Mouse (Mus musculus): ENCODE data around the gene Dstn. TPM values are rescaled to one million over a fixed set of nuclear protein-coding genes. Genes with fewer than 3 reads are reported as not detected.

The Dstn gene
- 327 and 368 TPM in 2 replicates for polyA plus RNA-seq (2016; fragmentation: Nextera tagmentation; extraction: Ambion mirVana)

DNA sequence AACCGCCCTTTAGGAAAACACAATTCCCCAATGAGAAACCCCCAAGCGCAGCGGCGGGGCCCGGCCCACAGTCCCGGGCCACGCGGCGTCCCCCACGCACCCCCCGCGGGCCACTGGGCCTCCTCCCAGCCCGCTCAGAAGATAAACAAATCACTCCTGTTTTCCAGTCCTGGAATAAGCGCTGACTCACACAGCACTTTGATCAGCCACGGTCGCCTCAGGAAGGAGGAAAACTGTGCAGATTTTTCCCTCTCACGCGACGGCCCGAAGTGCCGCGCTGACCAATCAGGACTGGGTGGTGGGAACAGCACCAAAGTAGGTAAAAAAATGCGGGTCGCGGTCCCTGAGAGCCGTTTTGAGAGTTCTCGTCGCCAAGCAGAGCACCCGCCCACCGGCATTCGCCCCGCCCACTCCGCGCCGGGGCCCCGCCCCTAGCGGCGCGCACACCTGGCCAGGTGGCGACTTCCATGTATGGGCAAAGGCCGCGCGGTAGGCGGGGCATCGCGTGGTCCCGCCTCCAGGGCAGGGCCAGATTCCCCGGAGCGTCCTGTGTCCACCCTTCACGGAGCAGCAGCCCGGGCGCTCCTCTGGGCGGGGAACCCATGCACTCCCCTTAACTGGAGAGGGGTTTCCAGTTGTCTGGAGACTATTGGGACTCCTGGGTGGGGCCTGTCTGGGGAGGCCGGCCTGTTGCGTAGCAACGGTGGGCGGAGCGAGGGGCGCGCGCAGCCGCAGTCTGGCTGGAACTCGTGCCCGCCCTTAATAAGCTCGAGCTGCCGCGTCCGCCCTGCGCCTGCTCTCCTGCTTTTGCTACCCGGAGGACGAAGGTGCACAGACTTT is at the start of gene Dstn:
TSS of gene Dstn (plus strand) at position 561 of the 840 bp plus-strand sequence.
- peak; percentile 98 for DNase-seq (ENCODE audit: low spot score)
- H3K27me3 ChIP-seq (ENCODE audit: insufficient read depth, poor library complexity, severe bottlenecking): no peaks in the 10 kb centered on the region
- WGBS: under 1% methylated on average over 71 of the region's 71 CpGs
- H3K36me3 ChIP-seq: no peaks in the 10 kb centered on the region
- no peaks in the 10 kb centered on the region for H3K9me3 ChIP-seq
- H3K27ac ChIP-seq: peak within 1 kb of the TSS; percentile 97
- H3K4me3 ChIP-seq: peak within 1 kb of the TSS; percentile 77
- H3K4me1 ChIP-seq (replicated peaks): peaks cover 35% of the 10 kb centered on the region

DNA sequence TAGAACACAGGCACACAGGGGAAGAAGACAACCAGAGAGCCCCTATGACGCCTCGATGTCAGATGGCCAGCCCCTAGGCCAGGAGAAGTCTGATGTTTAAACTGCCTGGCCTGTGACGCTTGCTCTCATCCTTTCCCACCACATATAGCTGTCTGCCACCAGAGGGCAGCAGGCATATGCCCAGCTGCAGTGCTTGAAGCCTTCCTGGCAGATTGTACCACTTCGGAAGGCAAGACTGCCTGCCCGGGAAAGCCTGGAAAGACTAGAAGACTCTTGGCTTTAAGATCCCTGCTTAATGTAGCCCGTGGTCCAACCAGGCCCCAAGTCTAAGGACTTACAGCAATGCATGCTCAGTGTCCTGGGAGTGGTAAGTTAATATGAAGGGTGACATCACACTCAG is 47.8 kb upstream of the Dstn start:
- WGBS: 9% methylated on average over 6 of the region's 6 CpGs
- peaks cover 24% of the 10 kb centered on the region for H3K27me3 ChIP-seq (ENCODE audit: insufficient read depth, poor library complexity, severe bottlenecking)
- H3K9me3 ChIP-seq: no peaks in the 10 kb centered on the region
- peaks cover 10% of the 10 kb centered on the region for H3K4me1 ChIP-seq (replicated peaks)
- peak; percentile 78 for DNase-seq (ENCODE audit: low spot score)
- no peaks in the 10 kb centered on the region for H3K36me3 ChIP-seq
- H3K27ac ChIP-seq: no peak overlapping the region
- no peak overlapping the region for H3K4me3 ChIP-seq

DNA sequence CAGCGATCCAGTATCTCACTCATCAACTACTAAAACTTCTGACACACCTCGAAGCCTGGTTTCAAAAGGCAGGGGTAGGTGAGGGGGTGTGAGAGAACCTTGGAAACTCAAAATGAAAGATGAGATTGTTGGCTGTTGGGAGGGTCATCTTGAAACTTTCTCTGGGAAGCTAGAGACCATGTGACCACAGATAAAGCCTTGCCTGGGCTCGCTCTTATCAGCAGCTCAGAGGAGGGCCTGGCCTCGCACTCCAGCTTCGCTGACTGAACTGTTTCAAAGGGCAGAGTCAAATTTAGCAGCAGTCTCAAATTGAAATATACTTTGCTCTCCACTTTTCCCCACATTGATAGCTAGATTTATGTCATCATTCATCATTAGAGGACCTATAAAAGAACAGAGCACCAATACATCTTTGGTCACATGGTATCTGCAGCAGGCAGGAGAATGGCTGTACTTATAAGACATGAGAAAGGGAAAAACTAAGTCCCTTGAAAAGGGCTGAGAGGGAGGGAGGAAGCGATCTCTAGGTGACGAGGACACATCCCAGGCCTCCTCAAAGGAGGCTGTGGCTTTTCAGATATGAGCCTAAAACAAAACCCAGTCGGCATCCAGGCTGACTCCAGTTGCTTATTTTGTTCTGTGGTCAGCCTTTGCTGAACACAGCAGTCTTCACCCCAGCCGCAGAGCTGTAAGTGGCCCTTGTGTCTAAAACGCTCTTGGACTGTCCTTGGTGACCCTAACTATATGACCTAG is 44.0 kb upstream of the Dstn start:
- H3K4me3 ChIP-seq: no peak overlapping the region
- no peaks in the 10 kb centered on the region for H3K4me1 ChIP-seq (replicated peaks)
- H3K36me3 ChIP-seq: no peaks in the 10 kb centered on the region
- DNase-seq (ENCODE audit: low spot score): no peak
- H3K9me3 ChIP-seq: no peaks in the 10 kb centered on the region
- WGBS: 73% methylated on average over 10 of the region's 10 CpGs
- no peaks in the 10 kb centered on the region for H3K27me3 ChIP-seq (ENCODE audit: insufficient read depth, poor library complexity, severe bottlenecking)
- no peak overlapping the region for H3K27ac ChIP-seq

DNA sequence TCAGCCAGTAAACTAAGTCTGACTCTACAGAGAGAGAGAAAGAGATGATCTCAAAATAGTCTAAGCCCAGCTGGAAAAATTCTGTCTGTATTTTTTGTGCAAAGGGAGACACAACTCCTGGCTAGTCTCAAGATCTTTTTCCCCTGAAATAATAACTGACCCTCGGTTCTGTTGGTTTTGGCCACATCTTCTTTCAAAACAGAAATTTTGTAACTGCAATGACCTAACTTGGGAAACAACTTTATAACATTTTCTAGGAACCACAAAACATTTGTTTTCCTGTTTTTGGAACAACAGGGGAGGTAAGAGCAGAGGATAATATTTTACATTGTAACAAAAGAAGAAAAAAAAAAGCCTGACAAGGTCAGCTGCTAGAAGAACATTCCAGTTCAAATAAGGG is 39.1 kb upstream of the Dstn start:
- Histone ChIP-seq H3K27ac (no peak overlapping the region), H3K9me3 (0 out of 2 replicates have a peak, but pooled peaks cover 3% of the 10 kb centered on the region), H3K4me1 (replicated peaks) (no peaks in the 10 kb centered on the region), H3K27me3 (ENCODE audit: insufficient read depth, poor library complexity, severe bottlenecking) (no peaks in the 10 kb centered on the region), H3K4me3 (no peak overlapping the region), H3K36me3 (no peaks in the 10 kb centered on the region)
- no peak for DNase-seq (ENCODE audit: low spot score)
- WGBS: 81% methylated on average over 1 of the region's 1 CpGs

DNA sequence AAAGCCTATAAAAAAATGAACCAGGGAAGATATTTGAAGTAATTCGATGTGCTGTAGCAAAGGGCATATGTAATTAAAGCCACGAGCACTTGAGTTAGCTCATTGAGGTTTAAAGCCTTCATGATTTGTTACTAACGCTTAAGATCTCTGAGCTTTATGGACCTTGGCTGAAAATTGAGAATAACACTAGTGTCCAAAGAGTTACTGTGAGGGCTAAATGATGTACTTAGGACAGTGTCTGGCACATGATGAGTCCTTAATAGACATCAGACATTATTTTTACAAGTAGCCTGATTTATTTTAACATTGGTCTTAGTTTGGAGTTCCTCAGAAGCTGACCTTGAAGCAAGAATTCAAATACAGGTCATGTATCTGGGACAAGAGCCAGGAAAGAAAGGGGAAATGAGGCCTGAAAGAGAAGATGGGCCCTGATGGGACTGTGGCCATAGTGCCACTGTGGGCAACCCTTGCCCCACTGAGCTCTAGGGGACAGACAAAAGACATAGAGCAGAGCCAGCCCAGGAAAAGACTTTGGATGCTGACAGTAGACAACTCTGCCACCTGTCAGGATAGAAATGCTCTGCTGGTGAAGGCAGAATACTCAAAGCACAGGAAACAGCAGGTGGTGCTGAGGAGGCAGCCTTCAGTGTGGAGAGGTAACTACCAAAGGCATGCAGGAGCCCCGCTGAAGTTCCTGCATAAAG is 38.0 kb upstream of the Dstn start:
- Histone ChIP-seq H3K27me3 (ENCODE audit: insufficient read depth, poor library complexity, severe bottlenecking) (no peaks in the 10 kb centered on the region), H3K9me3 (0 out of 2 replicates have a peak, but pooled peaks cover 3% of the 10 kb centered on the region), H3K4me3 (no peak overlapping the region), H3K36me3 (no peaks in the 10 kb centered on the region), H3K4me1 (replicated peaks) (no peaks in the 10 kb centered on the region), H3K27ac (no peak overlapping the region)
- WGBS: 77% methylated on average over 4 of the region's 4 CpGs
- no peak for DNase-seq (ENCODE audit: low spot score)

DNA sequence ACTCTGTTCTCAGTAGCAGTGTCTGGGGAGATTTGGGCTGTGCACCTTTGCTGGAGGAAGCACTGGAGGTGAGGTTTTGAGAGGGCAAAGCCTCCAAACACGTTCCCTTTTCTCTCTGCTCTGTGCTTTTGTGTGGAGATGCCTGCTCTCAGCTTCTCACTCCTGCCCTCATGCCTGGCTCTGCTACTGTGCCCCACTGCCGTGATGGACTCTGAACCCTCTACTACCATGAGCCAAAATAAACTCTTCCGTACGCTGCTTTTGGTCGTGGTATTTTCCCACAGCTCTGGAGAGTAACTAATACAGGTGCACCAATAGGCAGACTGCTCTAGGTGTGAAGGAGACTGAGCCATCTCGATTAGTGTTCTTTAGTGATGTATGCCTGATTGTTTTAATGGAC is 35.8 kb upstream of the Dstn start:
- Histone ChIP-seq H3K9me3 (0 out of 2 replicates have a peak, but pooled peaks cover 3% of the 10 kb centered on the region), H3K4me1 (replicated peaks) (no peaks in the 10 kb centered on the region), H3K27ac (no peak overlapping the region), H3K36me3 (no peaks in the 10 kb centered on the region), H3K27me3 (ENCODE audit: insufficient read depth, poor library complexity, severe bottlenecking) (no peaks in the 10 kb centered on the region), H3K4me3 (no peak overlapping the region)
- DNase-seq (ENCODE audit: low spot score): no peak
- WGBS: 92% methylated on average over 6 of the region's 6 CpGs

DNA sequence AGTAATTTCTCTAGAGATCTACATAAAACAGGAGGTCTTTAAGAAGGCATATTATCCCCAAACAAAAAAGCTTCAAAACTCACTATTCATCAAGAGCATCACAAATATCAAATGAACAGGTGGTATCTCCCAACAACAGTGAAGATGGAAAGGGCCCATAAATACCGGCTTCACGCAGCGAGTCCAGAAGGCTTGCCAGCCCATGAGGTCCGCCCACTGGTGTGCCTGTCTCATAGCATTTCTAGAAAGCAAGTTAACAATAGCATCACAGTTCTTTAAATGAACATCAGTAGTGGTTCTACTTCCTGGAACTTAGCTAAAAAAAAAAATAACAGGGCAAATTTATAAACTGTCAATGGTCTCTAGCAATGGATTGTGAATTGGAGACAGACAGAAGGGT is 33.1 kb upstream of the Dstn start:
- Histone ChIP-seq H3K4me3 (no peak overlapping the region), H3K27me3 (ENCODE audit: insufficient read depth, poor library complexity, severe bottlenecking) (no peaks in the 10 kb centered on the region), H3K36me3 (no peaks in the 10 kb centered on the region), H3K9me3 (0 out of 2 replicates have a peak, but pooled peaks cover 3% of the 10 kb centered on the region), H3K4me1 (replicated peaks) (no peaks in the 10 kb centered on the region), H3K27ac (no peak overlapping the region)
- DNase-seq (ENCODE audit: low spot score): no peak
- 95% methylated on average over 4 of the region's 4 CpGs for WGBS

DNA sequence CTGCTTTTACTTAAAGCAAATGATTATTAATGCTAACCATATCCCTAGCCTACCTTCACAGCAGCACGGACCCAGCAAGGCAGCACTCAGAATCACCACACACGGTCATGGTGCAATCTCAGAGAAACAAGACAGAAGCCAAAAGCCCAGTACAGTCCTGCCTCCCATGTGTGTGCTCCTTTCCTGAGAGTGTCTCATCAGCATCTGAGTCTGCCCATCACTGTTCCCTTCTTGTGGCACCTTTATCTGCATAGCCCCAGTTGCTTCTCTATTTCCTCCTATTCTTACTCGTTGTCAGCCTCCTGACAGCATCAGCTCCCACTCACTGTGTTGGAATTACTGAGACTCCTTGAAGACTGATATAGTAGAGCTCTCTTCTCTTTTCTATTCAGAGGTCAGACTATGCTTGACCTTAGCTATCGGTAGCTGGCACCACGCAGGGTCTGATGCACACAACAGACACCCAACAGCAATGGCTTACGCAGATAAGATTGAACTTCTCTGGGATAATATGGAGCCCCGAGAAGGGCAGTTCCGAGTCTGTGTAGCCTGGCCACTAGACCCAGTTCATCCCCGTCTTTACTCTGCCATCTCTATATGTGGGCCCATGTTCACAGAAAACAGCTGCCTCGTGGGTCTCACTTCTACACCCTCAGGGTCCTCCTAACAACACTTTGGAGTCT is 32.4 kb upstream of the Dstn start:
- no peak overlapping the region for H3K27ac ChIP-seq
- 82% methylated on average over 10 of the region's 10 CpGs for WGBS
- no peaks in the 10 kb centered on the region for H3K27me3 ChIP-seq (ENCODE audit: insufficient read depth, poor library complexity, severe bottlenecking)
- no peak for DNase-seq (ENCODE audit: low spot score)
- 0 out of 2 replicates have a peak, but pooled peaks cover 3% of the 10 kb centered on the region for H3K9me3 ChIP-seq
- no peak overlapping the region for H3K4me3 ChIP-seq
- no peaks in the 10 kb centered on the region for H3K4me1 ChIP-seq (replicated peaks)
- no peaks in the 10 kb centered on the region for H3K36me3 ChIP-seq

DNA sequence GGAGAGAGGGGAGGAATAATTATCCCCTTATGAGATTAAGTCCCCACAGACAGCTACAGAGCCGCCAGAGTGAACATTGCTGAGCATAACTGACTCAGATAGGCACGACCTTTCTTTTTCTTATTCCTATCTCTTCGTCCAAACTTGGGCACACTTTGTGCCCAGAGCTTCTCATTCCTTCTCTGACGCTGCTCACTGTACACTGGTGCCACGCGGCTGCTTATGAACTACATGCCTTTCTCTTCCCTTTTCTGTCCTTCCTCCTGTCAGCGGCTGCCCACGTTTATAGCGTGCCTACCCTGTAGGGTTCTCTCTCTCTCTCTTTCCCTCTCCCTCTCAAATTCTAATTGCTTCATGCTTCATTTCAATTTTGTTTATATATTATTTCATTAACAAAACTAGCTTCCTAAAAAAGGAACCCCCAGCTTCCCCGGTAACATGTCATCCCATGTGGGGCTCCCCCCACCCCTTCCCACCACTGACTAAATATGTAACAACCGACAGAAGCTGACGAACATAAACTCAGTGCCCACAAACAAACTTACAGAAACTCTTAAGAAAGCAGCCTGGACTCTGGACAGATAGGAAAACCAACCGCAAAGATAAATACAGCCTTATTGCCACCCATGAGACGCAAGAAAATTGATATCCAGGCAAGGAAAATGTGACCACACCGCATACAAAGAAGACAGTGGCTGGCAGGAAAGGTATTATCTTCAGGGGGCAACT is 25.8 kb upstream of the Dstn start:
- no peak for DNase-seq (ENCODE audit: low spot score)
- Histone ChIP-seq H3K4me3 (no peak overlapping the region), H3K9me3 (no peaks in the 10 kb centered on the region), H3K27ac (no peak overlapping the region), H3K4me1 (replicated peaks) (no peaks in the 10 kb centered on the region), H3K36me3 (no peaks in the 10 kb centered on the region), H3K27me3 (ENCODE audit: insufficient read depth, poor library complexity, severe bottlenecking) (no peaks in the 10 kb centered on the region)
- WGBS: 86% methylated on average over 15 of the region's 15 CpGs

DNA sequence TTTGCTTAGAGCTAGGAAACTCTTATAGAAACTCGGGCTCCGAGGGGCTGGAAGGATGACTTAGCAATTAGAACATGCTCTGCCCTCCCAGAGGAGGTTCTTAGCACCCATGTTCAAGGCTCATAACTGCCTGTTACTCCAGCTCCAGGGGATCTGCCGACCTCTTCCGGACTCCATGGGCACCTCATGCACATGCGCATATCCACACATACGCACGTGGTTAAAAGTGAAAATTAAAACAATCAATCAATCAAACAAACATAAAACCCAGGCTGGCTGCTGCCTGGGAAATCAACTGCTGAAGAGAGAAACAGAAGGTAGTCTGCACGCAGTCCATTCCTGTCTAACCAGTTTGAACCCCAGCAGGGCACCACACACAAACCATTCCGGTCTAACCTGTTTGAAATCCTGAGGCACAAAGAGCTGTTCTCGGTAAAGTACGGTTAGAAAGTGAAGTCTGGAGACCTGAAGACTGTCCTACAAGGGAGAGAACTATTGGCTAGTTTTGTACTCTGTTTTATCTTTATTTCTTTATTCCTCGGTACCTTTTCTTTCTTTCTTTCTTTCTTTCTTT is 25.2 kb upstream of the Dstn start:
- WGBS: 60% methylated on average over 12 of the region's 12 CpGs
- no peaks in the 10 kb centered on the region for H3K4me1 ChIP-seq (replicated peaks)
- H3K4me3 ChIP-seq: no peak overlapping the region
- H3K36me3 ChIP-seq: no peaks in the 10 kb centered on the region
- no peaks in the 10 kb centered on the region for H3K27me3 ChIP-seq (ENCODE audit: insufficient read depth, poor library complexity, severe bottlenecking)
- no peak for DNase-seq (ENCODE audit: low spot score)
- no peak overlapping the region for H3K27ac ChIP-seq
- H3K9me3 ChIP-seq: no peaks in the 10 kb centered on the region

DNA sequence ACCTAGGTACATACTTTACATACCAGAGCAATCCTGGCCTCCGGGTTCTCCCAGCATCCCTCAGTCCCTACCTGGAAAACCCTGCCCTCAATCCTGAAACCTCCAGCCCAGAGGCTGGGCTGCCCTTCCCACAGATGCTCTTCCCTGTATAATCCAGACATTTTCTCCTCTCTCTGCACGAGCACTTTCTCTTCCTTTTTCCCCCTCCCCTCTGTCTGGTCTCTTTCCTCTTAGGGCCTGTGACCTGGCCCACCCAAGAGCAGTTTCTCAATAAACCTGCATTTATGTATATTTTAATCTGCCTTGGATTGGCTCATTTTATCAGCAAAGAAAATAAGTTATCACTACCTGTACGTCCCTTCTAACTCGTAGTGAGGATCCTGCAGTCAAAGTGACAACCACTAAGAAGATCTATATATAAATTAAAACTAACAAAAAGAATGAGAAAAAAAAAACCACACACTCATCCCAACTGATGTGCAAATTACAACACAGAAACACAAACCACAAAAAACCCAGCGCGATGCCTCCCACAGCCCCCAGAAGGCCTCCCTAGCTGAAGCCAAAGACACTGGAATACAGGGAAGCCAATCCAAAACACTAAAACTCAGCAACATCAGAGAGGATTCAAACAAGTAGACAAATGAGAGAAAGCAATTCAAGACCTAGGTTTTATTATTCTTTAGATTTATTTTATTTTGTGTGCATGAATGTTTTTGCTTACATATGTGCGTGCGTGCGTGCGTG is 23.6 kb upstream of the Dstn start:
- Histone ChIP-seq H3K36me3 (no peaks in the 10 kb centered on the region), H3K27me3 (ENCODE audit: insufficient read depth, poor library complexity, severe bottlenecking) (no peaks in the 10 kb centered on the region), H3K4me1 (replicated peaks) (no peaks in the 10 kb centered on the region), H3K4me3 (no peak overlapping the region), H3K9me3 (no peaks in the 10 kb centered on the region), H3K27ac (no peak overlapping the region)
- DNase-seq (ENCODE audit: low spot score): no peak
- whole genome bisulfite sequencing: 88% methylated on average over 10 of the region's 10 CpGs
